Mouse (Mus musculus): ENCODE results near the gene Gse1. TPM values are rescaled to one million over a fixed set of nuclear protein-coding genes. Genes with fewer than 3 reads are reported as not detected.
A peak's percentile ranks its signal among the peaks of the same experiment; 100 is the strongest.

Gse1 gene
- 10 to 100 TPM; 28.9 to 30.8 TPM for total RNA-seq (2021)
- long read RNA-seq, experiment 1, partial matches to known transcripts: 2 of 8 reads
- long read RNA-seq, experiment 1, other reads (novel, unspliced or antisense): 6 of 8 reads
- long read RNA-seq, experiment 2, partial matches to known transcripts: 0 of 6 reads
- long read RNA-seq, experiment 2, other reads (novel, unspliced or antisense): 6 of 6 reads

DNA sequence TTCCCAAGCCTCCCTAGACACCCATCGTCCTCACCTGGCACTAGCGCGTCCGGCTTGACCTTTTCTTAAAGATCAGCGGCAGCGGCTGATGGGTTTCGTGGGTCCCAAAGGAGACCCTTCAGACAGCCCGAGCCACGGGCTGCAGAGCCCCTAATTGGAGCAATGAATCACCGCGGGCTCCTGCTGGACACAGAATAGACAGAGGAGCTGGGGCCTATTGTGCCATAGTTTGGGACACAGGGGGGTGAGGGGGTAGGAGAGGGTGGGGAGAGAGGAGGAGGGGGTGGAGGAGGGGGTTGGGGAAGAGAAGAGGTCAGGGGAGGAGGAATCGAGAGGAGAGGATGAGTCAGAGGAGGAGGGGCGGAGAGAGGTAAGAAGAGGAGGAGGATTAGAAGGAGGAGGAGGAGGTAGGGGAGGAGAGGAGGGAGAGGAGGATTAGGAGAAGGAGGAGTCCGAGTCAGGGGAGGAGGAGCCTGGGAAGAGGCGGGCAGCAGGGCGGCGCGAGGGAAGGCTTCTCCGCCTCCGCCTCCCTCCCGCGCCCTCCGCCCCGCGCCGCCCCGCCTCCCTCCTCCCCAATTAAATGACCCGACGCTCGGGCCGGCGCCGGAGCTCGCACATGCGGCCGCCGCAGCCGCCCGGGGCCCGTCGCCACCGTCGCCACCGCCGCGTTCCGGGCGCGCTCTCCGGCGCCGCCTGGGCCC, at the start of gene Gse1:
Gene Gse1, plus strand, starts transcription at position 566 of the 701 bp plus-strand sequence.
- peak; percentile 74 to 89 for DNase-seq
- intact Hi-C loops (cut with DNase I): no loop called here

DNA sequence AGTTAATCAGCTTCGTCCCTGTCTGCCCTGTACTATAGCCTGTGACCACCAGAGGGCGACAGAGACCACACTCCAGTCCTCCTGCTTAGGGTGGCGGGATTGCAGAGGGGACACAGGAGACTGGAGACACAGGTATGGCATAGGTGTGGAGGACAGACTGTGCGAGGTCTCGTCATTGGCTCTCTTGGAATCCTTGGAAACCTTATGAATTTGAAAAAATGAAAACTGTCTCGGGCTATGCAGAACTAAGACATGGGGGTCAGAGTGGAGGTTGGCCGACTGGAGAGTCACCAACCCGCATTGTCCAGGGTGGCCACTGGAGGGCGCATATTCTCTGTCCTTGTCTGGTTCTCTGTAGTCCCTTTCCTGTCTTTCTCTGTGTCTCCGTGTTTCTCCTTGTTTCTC, 49.2 kb upstream of the Gse1 start:
- peak; percentile 87 to 91 for DNase-seq
- intact Hi-C loops (cut with DNase I): loop anchor here (2.0 to 10.0 kb wide), 4 partner anchors 33 to 426 kb away; no protein-coding TSS in a partner anchor

DNA sequence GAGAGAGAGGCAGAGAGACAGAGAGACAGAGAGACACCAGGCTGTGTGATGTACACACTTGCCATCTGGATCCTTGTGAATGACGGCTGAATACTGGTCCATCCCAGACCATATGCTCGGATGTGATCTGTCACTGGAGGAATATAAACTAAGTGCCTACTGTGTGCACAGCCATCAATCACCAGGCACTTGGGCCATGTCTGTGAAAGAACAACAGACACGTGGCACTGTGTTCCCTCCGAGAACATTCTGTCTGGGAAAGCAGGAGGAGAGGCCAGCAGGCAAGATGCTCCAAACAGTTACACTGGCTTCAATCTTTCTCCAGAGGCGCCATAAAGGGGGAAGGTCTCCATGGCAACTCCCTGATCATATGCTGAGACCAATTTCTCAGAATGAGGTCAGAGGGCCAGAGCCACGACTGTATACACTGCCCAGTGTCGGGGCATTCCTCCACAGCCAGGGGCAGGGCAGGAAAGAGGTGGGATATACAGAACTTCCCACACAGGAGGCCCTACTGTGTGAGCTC, 47.7 kb upstream of the Gse1 start:
- DNase-seq: no peak
- intact Hi-C loops (cut with DNase I): no loop called here

DNA sequence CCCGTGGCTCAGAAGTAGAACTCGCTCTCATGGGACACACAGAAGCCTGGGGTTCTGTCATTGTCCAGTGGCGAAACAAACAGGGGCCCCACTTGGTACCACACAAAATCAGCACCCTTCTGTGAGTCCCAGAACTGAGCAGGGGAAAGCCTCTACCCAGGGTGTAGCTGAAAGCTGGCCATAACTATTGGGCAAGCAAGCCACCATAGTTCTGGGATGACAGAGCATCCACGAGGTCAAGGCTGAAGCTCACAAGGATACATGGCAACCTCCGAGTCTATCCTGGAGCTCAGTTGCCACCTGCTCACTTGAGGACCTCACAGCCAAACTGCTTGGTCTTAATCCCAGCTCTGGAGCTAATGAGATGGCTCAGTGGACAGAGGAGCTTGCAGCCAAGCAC, 47.0 kb upstream of the Gse1 start:
- no peak for DNase-seq
- intact Hi-C loops (cut with DNase I): no loop called here

DNA sequence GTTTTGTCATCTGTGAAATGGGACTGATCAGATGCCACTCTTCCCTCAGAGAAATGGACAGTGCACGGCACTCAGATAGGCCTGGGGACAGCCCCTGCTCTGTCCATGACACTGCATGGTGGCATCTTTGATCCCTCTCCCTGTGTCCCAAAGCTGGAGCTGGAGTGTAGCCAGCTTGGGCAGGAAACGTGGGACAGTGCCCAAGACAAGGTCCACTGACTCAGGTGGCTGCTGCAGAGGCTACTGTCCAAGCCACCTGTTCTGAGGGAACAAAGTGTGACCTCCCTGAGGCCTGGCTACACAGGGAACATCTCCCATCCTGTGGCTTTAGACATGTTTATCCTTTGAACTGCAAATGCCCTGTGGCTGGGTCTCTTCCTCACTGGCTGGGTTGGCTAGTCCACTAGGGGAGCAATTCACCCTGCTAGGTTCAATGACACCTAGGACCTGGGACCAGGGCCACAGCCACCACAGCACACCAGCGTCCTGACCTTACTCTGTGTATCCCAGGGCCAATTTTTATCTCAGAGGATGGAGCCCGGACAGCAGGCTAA, 46.3 kb upstream of the Gse1 start:
- intact Hi-C loops (cut with DNase I): no loop called here
- DNase-seq: no peak

DNA sequence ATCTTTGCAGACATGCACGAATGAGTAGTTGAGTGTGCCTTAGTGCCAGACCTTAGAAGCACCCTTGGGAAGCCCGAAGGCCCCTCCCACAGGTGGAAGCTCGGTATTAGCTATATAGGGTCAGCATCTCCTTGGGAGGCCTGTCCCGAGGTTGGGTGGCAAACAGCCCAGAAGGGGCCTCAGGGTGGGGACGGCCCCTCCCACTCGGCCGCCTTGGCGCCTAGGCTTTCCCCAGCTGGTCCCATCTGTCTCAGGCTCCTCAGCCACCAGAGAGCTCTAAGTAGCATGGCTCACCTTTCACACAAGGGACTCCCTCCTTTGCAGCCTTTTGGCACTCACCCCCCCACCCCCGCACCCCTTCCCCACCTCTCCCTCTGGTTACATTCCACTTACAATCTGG, 43.9 kb upstream of the Gse1 start:
- intact Hi-C loops (cut with DNase I): no loop called here
- peak in 1 of 2 experiments; percentile 46 for DNase-seq

DNA sequence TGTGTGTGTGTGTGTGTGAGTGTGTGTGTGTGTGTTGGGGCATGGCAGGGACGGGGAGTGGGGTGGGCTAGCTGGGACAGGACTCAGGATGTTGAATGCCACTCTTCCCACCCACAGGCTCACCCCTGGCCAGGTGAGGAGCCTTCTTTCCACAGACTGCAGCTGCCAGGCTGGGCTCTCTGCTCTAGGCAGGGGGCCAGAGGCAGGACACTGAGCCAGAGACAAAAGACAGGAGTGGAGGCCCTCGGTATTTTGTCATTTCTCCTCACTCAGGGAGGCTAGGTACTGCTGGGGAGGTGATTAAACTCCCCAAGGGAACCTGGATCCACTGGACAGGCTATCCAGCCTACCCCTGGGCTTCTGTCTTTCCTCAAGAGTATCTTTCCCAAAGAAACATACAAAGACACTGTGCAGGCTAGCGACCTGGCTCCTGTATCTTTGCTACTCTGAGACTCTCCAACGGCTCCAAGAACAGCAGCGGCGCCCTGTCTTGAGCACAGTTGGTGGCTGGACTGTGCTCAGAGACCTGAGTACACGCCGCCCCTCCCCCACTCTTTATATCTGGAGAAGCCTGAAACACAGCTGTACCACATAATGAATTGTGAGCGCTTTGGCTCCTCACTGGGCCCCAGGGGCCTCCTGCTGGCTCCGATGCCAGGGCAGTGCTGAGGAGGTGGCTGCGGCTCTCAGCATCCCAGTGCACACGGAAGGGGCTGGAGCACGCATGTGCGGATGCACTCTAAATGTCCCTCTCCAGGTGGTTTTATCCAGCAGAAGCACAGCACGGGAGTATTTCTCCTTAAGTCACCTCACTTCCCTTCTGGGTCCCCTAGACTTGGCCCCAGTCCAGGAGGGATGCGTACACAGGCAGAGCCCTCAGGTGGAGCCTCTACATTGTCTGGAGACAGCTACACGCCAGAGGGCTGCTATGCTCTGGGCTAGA, 43.1 kb upstream of the Gse1 start:
- intact Hi-C loops (cut with DNase I): no loop called here
- peak in 1 of 2 experiments; percentile 58 for DNase-seq

DNA sequence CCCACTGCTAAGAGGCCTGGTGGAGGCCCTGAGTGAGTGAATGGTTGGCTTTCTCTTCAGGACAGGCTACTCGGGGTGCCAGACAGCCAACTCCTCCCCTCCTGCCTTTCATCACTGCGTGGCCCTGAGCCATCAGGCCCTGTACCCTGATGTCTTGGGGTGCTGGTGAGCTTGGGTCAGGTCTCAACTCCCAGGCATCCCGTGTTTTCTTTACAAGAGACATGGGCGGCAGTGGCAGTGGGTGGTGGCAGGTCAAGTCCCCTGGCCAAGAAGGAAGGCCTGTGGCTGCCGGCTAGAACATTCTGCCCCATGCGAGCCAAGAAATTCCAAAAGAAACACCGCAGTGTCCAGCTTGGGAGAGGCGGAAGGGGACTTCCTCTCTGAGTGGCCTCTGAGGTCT, 41.8 kb upstream of the Gse1 start:
- DNase-seq: peak; percentile 62 to 63
- intact Hi-C loops (cut with DNase I): no loop called here

DNA sequence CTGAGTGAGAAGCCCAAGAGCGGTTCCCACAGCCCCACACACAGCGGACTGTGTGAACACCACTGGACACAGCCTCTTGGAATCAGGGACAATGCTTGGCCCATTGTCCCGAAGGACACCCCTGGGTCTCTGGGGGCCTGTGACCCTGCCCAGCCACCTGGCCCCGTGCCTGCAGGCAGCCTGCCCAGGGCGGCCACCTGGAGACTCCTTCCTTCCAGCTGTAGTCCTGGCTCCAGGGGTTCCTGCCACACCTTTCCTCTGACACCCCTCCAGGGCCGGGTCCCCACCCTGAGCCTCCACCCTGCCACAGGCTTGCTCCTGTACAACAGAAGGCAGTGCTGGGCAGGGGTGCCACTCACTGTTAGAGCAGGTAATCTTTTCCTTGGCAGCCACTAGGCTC, 39.7 kb upstream of the Gse1 start:
- intact Hi-C loops (cut with DNase I): no loop called here
- DNase-seq: peak; percentile 65 to 69

DNA sequence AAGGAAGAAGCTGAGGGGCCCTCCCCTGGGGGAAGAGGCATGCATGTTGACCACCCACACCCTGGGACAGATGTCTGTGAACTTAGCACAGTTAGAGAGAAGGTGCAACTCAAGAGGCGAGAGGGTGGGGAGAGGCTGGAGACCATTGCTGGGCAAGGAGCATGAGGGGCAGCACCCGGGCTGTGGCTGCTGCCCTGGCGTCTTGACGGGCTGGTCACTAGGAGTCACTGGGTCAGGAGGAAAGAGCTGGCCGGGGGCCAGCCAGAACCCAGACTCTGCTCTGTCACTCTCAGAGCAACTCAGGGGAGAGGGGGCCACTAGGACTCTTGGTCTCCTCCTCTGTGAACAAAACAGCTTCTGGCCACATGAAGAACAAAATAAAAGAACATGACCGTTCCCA, 38.8 kb upstream of the Gse1 start:
- intact Hi-C loops (cut with DNase I): no loop called here
- DNase-seq: no peak

DNA sequence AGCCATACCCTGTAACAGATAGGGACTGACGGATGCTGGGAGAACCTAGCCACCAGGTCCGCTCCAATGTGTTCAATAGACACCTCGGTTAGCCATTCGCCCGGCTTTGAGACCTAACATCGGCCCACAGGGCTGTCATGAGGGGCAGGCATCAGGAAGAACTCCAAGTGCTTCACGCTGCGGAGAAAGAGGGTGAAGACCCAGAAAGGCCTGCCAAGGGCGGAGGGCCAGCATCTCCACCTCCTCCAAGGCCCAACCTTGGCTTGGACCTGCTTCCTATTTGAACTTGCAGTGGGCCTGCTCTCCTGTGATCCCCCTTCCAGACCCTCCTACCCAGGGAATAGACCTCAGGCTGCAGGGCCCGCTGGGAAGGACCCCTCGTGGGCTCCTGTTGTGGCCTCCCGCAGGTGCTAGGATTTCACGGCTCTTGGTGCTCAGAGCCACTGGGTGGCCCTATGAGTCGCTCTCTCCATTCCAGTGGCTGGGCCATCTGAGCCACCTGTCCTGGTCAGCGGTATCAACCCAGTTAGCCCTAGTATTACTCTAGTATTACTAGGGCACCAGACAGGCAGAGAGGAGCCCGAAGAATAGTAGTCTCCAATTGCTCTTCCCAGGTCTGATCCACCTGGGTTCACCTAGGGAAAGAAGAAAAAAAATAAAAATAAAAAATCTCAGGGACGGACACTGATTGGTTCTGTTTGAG, 38.0 kb upstream of the Gse1 start:
- DNase-seq: no peak

DNA sequence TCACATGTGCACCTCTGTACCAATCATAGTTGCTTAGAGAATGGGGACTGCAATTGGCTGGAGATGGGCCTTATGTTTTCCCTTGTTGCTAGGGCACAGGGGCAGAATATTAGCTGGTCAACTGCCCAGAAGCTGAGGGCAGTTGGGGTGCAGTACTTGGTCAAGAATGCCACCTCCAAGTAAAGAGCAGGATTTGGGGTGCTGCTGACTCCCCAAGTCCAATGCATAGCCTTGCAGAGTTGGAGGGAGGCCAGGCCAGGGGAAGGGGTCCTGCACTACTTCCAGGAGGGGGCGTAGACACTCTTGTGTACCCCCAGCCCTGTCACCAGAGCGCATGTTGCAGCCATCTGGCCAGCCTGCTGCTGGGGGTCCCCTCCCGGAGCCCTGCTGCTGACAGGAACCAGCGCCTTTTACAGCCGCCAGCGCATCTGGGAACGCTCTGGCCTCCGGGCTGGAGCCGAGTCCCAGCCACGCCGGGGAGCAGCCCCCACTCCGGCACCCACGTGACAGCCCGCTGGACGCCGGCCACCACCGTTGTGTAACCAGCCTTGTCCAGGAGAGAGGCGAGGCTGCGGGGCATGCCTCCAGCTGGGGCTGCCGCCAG, 37.3 kb upstream of the Gse1 start:
- intact Hi-C loops (cut with DNase I): no loop called here
- DNase-seq: peak; percentile 96 to 99

More for the DNA sequence above, 38.0 kb upstream of the Gse1 start:
- intact Hi-C loops (cut with DNase I): no loop called here

DNA sequence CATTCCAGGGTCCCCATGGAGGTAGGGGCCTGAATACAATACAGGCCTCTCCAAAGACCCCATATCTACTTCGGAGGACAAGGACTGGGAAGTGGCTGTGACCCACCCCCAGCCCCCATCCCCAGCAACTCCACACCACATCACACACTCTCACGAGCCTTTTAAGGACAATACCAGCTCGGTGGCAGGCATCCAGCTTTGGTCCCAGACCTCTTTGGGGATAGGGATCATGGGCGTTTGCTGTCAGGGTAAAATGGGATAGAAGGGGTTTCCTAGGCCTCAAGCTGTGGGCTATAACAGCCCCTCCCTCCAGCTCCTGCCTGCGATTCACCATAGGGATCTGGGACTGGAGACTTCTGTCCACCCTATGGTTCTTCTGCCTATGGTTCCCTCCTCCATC, 36.6 kb upstream of the Gse1 start:
- intact Hi-C loops (cut with DNase I): no loop called here

DNA sequence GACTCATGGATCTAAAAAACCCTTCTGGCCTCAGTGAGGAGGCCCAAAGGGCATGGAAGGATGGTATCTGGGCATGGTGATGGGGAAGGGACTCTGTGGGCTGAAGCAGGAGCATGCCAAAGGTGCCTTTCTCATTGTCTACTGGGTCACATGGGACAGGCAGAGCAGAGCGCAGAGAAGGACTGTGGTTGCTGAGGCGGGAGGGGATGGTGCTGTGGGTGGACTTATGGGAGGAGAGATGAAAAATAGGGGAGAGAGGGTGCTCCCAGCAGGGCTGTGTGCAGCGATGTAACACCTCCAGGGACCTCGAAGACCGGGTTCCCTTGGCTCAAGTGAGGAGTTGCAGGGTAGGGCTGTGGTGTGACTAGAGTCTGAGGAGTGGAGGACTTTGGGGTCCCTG, 36.1 kb upstream of the Gse1 start:
- intact Hi-C loops (cut with DNase I): no loop called here
- no peak for DNase-seq

More for the DNA sequence above, 36.6 kb upstream of the Gse1 start:
- no peak for DNase-seq

DNA sequence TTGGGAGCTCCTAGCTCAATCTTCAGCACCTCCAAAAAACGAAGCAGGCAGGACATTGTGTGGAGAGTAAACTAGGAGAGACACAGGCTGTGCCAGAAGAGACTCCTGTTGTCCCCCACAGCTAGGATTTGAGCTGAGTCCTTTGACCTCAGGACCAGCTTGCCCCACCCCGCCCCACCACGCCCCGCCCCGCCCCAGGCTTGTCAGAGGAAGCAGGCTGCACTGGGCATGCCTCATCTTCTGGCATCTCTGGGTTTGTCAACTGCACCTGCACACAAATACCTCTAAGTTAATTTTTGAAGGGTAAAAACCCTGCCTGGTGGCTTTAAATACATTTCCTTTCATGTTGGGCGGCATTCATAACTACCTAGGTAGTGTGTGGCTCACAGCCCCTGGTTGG, 26.9 kb upstream of the Gse1 start:
- intact Hi-C loops (cut with DNase I): no loop called here
- no peak for DNase-seq

DNA sequence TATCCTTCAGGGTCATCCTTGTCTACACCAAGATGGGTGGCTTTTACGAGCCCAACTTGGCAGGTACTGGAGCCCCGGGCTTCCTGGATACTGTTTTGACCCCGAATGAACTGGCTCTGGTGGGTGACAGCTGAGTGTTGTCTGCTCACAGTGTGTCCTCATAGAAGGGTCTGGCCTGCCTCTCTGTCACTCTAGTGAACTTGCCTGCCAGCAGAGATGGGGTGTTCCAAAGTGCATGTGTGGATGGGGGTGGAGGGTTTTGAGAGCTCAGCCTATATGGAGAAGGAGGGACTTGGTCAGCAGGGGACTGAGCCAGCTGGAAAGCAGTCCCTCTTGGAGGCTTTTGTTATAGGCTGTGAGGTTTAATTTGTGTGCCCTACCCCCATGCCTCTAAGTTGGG, 25.7 kb upstream of the Gse1 start:
- no peak for DNase-seq
- intact Hi-C loops (cut with DNase I): no loop called here

DNA sequence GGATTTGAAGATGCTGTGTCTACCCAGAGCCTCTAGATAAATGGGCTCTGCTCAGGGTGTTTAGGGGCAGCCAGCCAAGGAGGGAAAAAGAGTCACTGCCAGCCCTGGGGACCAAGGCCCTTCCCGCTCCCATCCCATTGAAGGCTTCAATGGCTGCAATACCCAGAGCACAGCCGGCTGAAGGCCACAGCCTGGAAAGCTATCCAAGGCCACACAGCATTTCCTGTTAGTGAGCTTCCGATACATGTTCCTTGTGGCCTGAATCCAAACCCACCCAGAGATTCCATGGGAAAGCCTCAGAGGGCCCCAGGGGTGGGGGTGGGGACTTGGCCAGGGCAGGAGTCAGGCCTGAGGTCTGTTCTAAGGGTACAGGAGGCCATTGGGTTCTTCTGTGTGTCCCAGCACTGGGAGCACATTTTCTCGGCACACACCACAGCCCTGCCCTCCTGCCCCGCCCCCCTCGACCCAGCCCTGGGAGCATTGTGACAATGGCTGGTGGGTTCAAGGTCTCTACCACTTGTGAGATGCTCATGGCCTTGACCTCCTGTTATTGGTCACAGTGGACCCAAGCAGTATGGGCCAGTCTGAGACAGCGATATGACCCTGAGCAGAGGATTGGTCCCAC, 23.4 kb upstream of the Gse1 start:
- intact Hi-C loops (cut with DNase I): no loop called here
- peak; percentile 24 to 46 for DNase-seq

DNA sequence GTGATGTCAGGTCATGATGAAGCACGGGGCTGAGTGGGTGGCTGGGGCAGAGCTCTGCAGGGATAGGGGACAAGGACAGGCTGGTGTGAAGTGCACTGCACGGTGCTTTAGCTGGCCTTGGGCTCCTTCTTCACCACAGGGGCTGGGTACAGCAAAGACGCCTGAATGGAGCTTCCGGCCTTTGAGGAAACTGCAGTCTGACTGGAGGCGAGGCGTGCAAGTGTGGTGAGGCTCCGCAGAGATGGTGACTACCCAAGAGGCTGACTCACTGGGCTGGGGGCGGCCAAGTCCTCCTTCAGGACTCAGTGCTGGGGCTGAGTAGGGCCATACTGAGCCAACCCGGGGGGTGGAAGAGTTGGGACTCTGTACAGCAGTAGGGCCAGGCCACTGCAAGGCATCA, 22.3 kb upstream of the Gse1 start:
- intact Hi-C loops (cut with DNase I): no loop called here
- DNase-seq: no peak

DNA sequence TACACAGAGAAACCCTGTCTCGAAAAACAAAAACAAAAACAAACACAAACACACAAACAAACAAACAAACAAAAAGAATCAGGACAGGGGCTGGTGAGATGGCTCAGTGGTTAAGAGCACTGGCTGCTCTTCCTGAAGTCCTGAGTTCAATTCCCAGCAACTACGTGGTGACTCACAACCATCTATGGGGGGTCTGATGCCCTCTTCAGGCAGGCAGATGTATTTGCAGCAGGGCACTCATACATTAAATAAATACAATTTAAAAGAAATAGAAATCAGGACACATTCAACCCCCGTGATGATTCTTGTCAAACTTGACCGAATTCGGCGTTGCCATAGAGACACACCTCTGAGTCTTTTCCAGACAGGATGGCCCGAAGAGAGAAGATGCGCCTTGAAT, 20.9 kb upstream of the Gse1 start:
- no peak for DNase-seq
- intact Hi-C loops (cut with DNase I): no loop called here

Measured in gastrocnemius, postnatal 36 days (tissue).